Mouse (Mus musculus) hindbrain, embryonic 16.5 days (tissue): ENCODE measurements around the gene Klra5. TPM values are rescaled to one million over a fixed set of nuclear protein-coding genes. Genes with fewer than 3 reads are reported as not detected.
"Not testable (repeated sequence)": the region's sequence is repeated elsewhere in the genome, so short reads cannot be mapped to it uniquely, and the experiment has no call there.

Experiments used
- ATAC-seq: fragments of 200-750 bp; cut with Nextera tagmentation; 2 replicates; pipeline ENCODE4 v1.8.0; 2017; ENCODE audit warnings: moderate TSS enrichment, moderate library complexity
- H3K27ac ChIP-seq: fragments of 300-500 bp; sonication (generic); 2 replicates; pipeline ENCODE4 v1.5.1; 2014; ENCODE audit warnings: low read depth, mild to moderate bottlenecking, control low read depth, low read length, moderate library complexity
- H3K27me3 ChIP-seq: fragments of 300-500 bp; sonication (generic); replicated peaks from 2 replicates; pipeline ENCODE4 v1.6.1; 2014; ENCODE audit warnings: low read length; ENCODE audit not compliant: control insufficient read depth, insufficient read depth
- H3K36me3 ChIP-seq: fragments of 300-500 bp; sonication (generic); 2 replicates; pipeline ENCODE4 v1.6.1; 2014; ENCODE audit warnings: mild to moderate bottlenecking, low read length, moderate library complexity, mixed read lengths; ENCODE audit not compliant: control insufficient read depth, insufficient read depth
- H3K4me1 ChIP-seq: fragments of 300-500 bp; sonication (generic); 2 replicates; pipeline ENCODE4 v1.6.1; 2014; ENCODE audit warnings: low read depth, low read length; ENCODE audit not compliant: control insufficient read depth, insufficient read depth
- H3K4me2 ChIP-seq: fragments of 300-500 bp; sonication (generic); 2 replicates; pipeline ENCODE4 v1.6.1; 2014; ENCODE audit warnings: mild to moderate bottlenecking, low read length, control low read depth, moderate library complexity
- H3K4me3 ChIP-seq: fragments of 300-500 bp; sonication (generic); 2 replicates; pipeline ENCODE4 v1.5.1; 2014; ENCODE audit warnings: mild to moderate bottlenecking, low read length, control low read depth, moderate library complexity
- H3K9ac ChIP-seq: fragments of 300-500 bp; sonication (generic); 2 replicates; pipeline ENCODE4 v1.6.1; 2014; ENCODE audit warnings: low read depth, mild to moderate bottlenecking, control low read depth, low read length, moderate library complexity
- H3K9me3 ChIP-seq: fragments of 300-500 bp; sonication (generic); 2 replicates; pipeline ENCODE4 v1.6.1; 2014; ENCODE audit warnings: mild to moderate bottlenecking, low read length, moderate library complexity; ENCODE audit not compliant: control insufficient read depth
- WGBS: fragments of 180-500 bp; shearing (Covaris S2); extraction: QIAGEN DNeasy Blood & Tissue Kit; methylation state at CpG from one replicate; pipeline ENCODE4 v1.1.7; 2014; 5-methylcytosine and 5-hydroxymethylcytosine counted together
- polyA plus RNA-seq: library from polyadenylated mRNA; unstranded; fragments of >200 nt; fragmentation: Nextera tagmentation; extraction: Ambion mirVana; gene quantifications from 2 replicates; pipeline ENCODE4 v1.2.1, GENCODE M21; 2015

Gene Klra5
- not detected in 2 replicates for polyA plus RNA-seq

DNA sequence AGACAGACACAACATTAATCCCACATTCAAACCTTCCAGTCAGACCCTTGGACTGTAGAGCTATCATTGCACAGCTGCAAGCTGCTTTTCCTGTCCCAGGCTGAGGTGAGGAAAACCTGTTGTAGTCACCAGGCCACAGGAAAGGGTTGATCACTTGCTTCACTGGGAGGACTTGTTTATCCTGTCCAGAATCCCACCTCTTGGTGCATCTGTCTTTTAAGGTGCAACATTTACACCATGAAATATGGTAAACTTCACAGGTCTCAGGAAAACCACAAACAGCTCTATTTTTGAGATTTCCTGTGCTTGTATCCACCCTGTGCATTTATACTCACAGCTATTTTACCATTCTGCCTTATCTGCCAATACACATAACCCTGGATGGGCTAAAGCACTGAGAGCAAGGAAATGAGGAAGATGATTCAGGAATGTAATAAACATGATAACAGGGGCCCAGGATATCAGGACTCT lies at the start of gene Klra5:
Gene Klra5 (minus strand): TSS at position 175 of the 471 bp plus-strand sequence.
- H3K4me3 ChIP-seq, H3K4me2 ChIP-seq, H3K27me3 ChIP-seq, ATAC-seq, H3K4me1 ChIP-seq, H3K36me3 ChIP-seq, H3K27ac ChIP-seq, H3K9me3 ChIP-seq, H3K9ac ChIP-seq: not testable (repeated sequence)

DNA sequence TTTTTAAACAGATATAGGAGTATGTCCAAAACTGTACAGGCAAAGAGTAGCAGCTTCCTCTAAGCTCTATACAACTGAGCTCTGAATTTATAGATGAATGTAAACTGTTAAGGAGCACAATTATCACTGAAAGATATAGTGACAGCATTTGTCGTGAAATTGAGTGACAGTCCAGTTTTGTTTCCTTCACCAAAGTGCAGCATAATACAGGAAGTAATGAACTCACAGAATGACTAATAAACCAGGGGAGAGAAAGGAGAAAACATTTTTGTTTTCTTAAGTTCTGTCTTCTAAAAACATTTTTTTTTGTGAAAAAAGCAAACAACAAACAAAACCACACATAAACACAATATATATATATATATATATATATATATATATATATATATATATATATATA lies 454 bp downstream of the Klra5 start:
- ATAC-seq, result no peak
- Histone ChIP-seq H3K4me3 (no peak overlapping the region), H3K27me3 (no peaks in the 10 kb centered on the region), H3K4me1 (no peaks in the 10 kb centered on the region), H3K36me3 (no peaks in the 10 kb centered on the region), H3K9ac (no peak overlapping the region), H3K4me2 (no peak overlapping the region), H3K9me3 (peaks cover 3% of the 10 kb centered on the region), H3K27ac (no peak overlapping the region)
- 85% methylated on average over 1 of the region's 1 CpGs for WGBS

DNA sequence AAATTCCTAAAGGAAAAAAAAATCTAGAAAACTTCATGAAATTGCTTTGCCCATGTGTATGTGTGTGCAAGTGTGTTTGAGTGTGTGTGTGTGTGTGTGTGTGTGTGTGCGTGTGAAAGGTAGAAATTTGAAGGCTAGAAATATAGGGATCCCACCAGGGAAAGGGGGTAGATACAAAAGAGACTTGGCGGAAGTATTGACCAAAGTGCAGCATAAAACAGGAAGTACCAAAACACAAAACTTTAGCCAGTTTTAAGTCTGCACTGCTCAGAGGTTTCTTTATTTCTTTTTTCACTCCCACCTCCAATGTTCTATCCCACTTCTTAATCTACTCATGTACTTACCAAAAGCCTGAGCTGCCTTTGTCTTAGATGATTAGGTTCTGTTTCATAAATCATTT lies 34.9 kb downstream of the Klra5 start:
- no peaks in the 10 kb centered on the region for H3K36me3 ChIP-seq
- H3K4me2 ChIP-seq, result no peak overlapping the region
- no peak overlapping the region for H3K4me3 ChIP-seq
- no peak for ATAC-seq
- no peak overlapping the region for H3K9ac ChIP-seq
- peaks cover 8% of the 10 kb centered on the region for H3K9me3 ChIP-seq
- H3K27me3 ChIP-seq, result no peaks in the 10 kb centered on the region
- no peak overlapping the region for H3K27ac ChIP-seq
- no peaks in the 10 kb centered on the region for H3K4me1 ChIP-seq
- 84% methylated on average over 2 of the region's 2 CpGs for WGBS

DNA sequence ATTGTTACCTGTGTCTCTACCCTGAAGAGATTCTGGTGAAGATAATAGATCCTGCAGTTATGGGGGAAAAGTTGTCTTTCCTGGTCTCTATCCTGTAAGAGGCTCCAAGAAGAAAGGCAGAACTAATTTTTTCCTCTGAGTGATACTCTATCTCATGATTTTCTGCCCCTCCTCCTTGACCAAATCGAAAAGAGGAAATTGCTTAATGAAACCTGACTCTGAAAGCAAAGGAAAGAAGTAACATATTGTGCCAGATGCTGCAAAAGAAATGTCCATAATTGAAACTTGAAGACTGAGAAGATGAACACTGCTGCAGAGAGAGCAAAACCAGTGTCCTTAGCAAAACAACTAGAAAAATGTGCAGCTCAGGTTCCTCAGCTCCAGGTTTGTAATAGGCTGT lies 40.9 kb downstream of the Klra5 start, which contains the start of gene Klra17:
Gene Klra17 (minus strand): TSS at position 124 of the 400 bp plus-strand sequence.
- peaks cover 2% of the 10 kb centered on the region; the same call in 1 of the 2 replicates for H3K9me3 ChIP-seq
- 53% methylated on average over 1 of the region's 1 CpGs for WGBS

DNA sequence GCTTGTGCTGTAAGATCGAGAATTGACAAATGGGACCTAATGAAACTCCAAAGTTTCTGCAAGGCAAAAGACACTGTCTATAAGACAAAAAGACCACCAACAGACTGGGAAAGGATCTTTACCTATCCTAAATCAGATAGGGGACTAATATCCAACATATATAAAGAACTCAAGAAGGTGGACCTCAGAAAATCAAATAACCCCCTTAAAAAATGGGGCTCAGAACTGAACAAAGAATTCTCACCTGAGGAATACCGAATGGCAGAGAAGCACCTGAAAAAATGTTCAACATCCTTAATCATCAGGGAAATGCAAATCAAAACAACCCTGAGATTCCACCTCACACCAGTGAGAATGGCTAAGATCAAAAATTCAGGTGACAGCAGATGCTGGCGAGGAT lies 55.1 kb downstream of the Klra5 start, which contains the start of gene Gm17631:
Gene Gm17631 (plus strand): TSS at position 301 of the 400 bp plus-strand sequence.
- not testable (repeated sequence) for H3K4me1 ChIP-seq, H3K27ac ChIP-seq, ATAC-seq, H3K4me2 ChIP-seq, H3K9ac ChIP-seq, H3K27me3 ChIP-seq, H3K4me3 ChIP-seq, H3K36me3 ChIP-seq
- WGBS, result no CpG with 5 or more reads among the region's 3 CpGs
- H3K9me3 ChIP-seq, result peaks cover 11% of the 10 kb centered on the region; the same call in 1 of the 2 replicates

More for the DNA sequence above, 40.9 kb downstream of the Klra5 start, which contains the start of gene Klra17:
- Histone ChIP-seq H3K27me3 (no peaks in the 10 kb centered on the region), H3K9ac (no peak within 1 kb of the TSS), H3K4me1 (no peaks in the 10 kb centered on the region), H3K27ac (no peak within 1 kb of the TSS), H3K4me3 (no peak within 1 kb of the TSS), H3K36me3 (no peaks in the 10 kb centered on the region), H3K4me2 (no peak within 1 kb of the TSS)
- no peak for ATAC-seq

Other genes starting within 250 kb of the Klra5 start
- gene Klrc1, start 238.7 kb downstream of the Klra5 start, polyA plus RNA-seq, result not detected in 2 replicates
- 0.25 and 0.26 TPM in 2 replicates for gene Klri1, start 200.5 kb downstream of the Klra5 start, polyA plus RNA-seq
- gene Klri2, start 177.2 kb downstream of the Klra5 start, polyA plus RNA-seq, result not detected in 2 replicates
- gene Gm156, start 133.4 kb downstream of the Klra5 start, polyA plus RNA-seq, result not detected in 2 replicates
- not detected in 2 replicates for gene Gm17631, start 55.0 kb downstream of the Klra5 start, polyA plus RNA-seq
- gene Klra17, start 41.0 kb downstream of the Klra5 start, polyA plus RNA-seq, result not detected in 2 replicates
- not detected in 2 replicates for gene Klra6, start 109.3 kb upstream of the Klra5 start, polyA plus RNA-seq
- not detected in 2 replicates for gene Klra4, start 149.6 kb upstream of the Klra5 start, polyA plus RNA-seq
- gene Klra8, start 212.2 kb upstream of the Klra5 start, polyA plus RNA-seq, result not detected in 2 replicates